Mouse (Mus musculus) erythroblast, embryonic 14.5 days (primary cell): ENCODE data around the gene Cd4.

Experiments used
- GATA1 ChIP-seq: IDR thresholded peaks from 2 replicates; pipeline ENCODE4 v1.6.1; 2012; ENCODE audit warnings: low read length, inconsistent platforms, mixed read lengths
- TAL1 ChIP-seq: IDR thresholded peaks from 3 replicates; pipeline ENCODE4 v1.6.1; 2012; ENCODE audit warnings: low read length, inconsistent platforms, mixed read lengths

GRCm38 (mm10) chr6:124931525-124932313, 43.7 kb upstream of the Cd4 start:
- TF ChIP-seq TAL1: no peak
- no peak for TF ChIP-seq GATA1
